Mouse (Mus musculus): Measurements from ENCODE around the gene Pon1.

- TF ChIP-seq CTCF (IDR thresholded peaks at IDR 0.05; ENCODE audit: borderline replicate concordance, insufficient read depth, low read depth, low read length) (no peak), POLR2A (IDR thresholded peaks at IDR 0.05; ENCODE audit: borderline replicate concordance, insufficient read depth, low read length) (no peak)
These were observed 43.8 kb downstream of the Pon1 start for GRCm38 (mm10) chr6:5149941-5150340.
